Mouse (Mus musculus): Measurements from ENCODE around the gene Itpkc. TPM values are rescaled to one million over a fixed set of nuclear protein-coding genes. Genes with fewer than 3 reads are reported as not detected.
A peak's percentile ranks its signal among the peaks of the same experiment; 100 is the strongest.

Itpkc gene
- polyA plus RNA-seq, 1 experiment = 12.4 TPM

DNA sequence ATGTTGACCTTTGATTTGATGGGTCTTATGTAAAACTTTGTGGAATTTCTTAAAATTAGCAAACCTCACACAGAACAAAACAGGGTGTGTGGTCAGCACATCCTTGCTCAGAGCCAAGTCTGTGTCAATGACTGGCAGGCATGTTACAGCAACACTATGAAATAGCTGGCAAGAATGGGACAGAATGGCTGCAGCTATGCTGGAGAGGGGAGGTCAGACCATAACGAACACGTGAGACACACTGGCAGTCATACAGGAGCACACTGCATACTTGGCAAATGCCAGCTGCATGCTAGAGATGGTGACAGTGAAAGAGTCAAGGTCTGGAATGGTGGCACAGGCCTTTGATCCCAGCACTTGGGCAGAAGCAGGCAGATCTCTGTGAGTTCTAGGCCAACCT is 7.3 kb upstream of the Itpkc start:
- no peak for TF ChIP-seq POLR2A (IDR thresholded peaks at IDR 0.05; ENCODE audit: borderline replicate concordance, insufficient read depth, low read length)
- TF ChIP-seq CTCF (IDR thresholded peaks at IDR 0.05; ENCODE audit: borderline replicate concordance, insufficient read depth, low read depth, low read length) = no peak
- no peak for DNase-seq
- WGBS = 37% methylated on average over 2 of the region's 2 CpGs

DNA sequence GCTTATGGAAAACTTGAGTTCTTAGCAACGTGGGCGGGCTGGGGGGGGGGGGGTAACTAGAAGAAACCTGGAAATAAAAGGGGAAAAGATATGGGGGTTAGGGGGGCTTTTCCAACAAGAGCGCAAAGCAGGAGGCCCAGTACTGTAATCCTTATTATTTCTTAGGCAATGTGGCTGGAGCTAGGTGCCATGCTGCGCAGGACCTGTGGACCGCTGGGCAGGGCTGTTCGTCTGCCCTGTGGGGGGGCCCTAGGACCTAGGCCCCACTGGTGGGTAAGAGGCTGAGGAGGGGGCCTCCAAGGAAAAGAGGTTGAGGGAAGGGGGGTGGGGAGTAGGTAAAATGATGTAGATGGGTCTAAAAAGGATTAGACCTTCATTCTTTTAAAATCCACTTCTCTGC is 4.8 kb upstream of the Itpkc start:
- no peaks in the 10 kb centered on the region for H3K27me3 ChIP-seq (ENCODE audit: control insufficient read depth, insufficient read depth, low read length)
- H3K4me3 ChIP-seq (replicated peaks; ENCODE audit: insufficient read depth, low read depth, low read length) = peak overlapping the region; percentile 90
- H3K4me1 ChIP-seq (ENCODE audit: control insufficient read depth, insufficient read depth, low read length) = peaks cover 4% of the 10 kb centered on the region
- H3K27ac ChIP-seq (ENCODE audit: insufficient read depth, low read length) = no peak overlapping the region
- 0% methylated on average over 6 of the region's 6 CpGs for WGBS
- DNase-seq = no peak
- TF ChIP-seq POLR2A (IDR thresholded peaks at IDR 0.05; ENCODE audit: borderline replicate concordance, insufficient read depth, low read length) (no peak), CTCF (IDR thresholded peaks at IDR 0.05; ENCODE audit: borderline replicate concordance, insufficient read depth, low read depth, low read length) (no peak)

More for the DNA sequence above, 7.3 kb upstream of the Itpkc start:
- Histone ChIP-seq H3K27me3 (ENCODE audit: control insufficient read depth, insufficient read depth, low read length) (no peaks in the 10 kb centered on the region), H3K4me1 (ENCODE audit: control insufficient read depth, insufficient read depth, low read length) (peaks cover 4% of the 10 kb centered on the region), H3K4me3 (replicated peaks; ENCODE audit: insufficient read depth, low read depth, low read length) (no peak overlapping the region), H3K27ac (ENCODE audit: insufficient read depth, low read length) (no peak overlapping the region)

DNA sequence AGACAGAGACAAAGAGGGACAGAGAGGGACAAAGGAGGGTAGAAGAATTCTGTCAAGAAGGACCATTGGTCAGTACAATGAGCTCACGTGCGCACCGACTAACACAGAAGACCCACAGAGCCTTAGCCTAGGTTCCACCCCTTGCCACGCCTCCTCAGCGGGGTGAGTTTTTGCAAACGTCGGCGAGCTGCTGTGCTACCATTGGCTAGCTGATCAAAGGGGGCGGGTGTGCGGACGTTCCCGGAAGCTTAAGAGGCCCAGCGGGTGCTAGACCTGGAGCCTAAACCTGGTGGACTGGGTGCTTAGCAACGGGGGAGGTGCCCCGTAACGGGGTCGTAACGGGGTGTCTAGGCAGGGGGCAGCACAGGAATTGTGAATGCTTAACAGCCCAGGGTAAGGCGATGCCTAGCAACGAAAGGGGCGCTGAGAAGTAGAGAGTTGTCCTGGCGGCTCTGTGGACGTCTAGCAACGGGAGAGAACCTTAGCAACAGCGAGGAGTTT is 4.4 kb upstream of the Itpkc start, which contains the start of gene Coq8b:
Gene Coq8b, plus strand, starts transcription at position 243 of the 501 bp plus-strand sequence.
- Histone ChIP-seq H3K27me3 (ENCODE audit: control insufficient read depth, insufficient read depth, low read length) (no peaks in the 10 kb centered on the region), H3K27ac (ENCODE audit: insufficient read depth, low read length) (no peak within 1 kb of the TSS), H3K4me3 (replicated peaks; ENCODE audit: insufficient read depth, low read depth, low read length) (peak within 1 kb of the TSS; percentile 90), H3K4me1 (ENCODE audit: control insufficient read depth, insufficient read depth, low read length) (peaks cover 4% of the 10 kb centered on the region)
- peak; percentile 89 to 92 for DNase-seq
- WGBS = under 1% methylated on average over 25 of the region's 25 CpGs
- TF ChIP-seq CTCF (IDR thresholded peaks at IDR 0.05; ENCODE audit: borderline replicate concordance, insufficient read depth, low read depth, low read length) (no peak), POLR2A (IDR thresholded peaks at IDR 0.05; ENCODE audit: borderline replicate concordance, insufficient read depth, low read length) (peak; percentile 29; the same call in 1 of the 2 replicates)

DNA sequence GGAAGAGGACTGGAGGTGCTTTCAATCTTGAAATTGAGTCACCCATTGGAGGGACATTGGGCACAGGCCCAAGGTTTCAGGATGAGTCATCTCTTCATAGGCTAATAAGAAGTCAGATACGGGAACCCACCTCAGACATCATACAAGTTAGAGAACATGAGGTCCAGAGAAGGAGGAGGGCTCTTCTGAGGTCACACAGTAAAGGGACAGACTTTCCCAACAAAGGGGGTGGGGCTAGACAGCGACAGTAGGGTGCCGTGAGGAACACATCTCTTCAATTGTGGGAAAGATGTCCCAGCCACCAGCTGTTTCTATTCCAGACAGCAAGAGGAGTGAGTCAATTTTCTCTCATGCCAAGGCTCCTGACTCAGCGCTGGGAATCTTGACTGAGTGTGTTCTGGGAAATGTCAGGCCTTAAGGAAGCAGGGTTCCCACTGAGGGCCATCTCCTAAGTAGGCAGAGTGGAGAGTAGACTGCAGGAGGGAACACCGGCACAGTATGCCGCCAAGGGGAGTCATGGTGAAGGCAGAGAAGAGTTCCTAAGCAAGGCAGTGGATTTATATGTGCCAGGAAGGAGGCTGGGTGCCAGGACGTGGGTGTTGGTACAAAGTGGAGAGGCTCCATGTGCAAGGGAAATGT is 3.4 kb upstream of the Itpkc start:
- H3K4me1 ChIP-seq (ENCODE audit: control insufficient read depth, insufficient read depth, low read length) = peaks cover 4% of the 10 kb centered on the region
- H3K27me3 ChIP-seq (ENCODE audit: control insufficient read depth, insufficient read depth, low read length) = no peaks in the 10 kb centered on the region
- no peak for TF ChIP-seq CTCF (IDR thresholded peaks at IDR 0.05; ENCODE audit: borderline replicate concordance, insufficient read depth, low read depth, low read length)
- no peak for TF ChIP-seq POLR2A (IDR thresholded peaks at IDR 0.05; ENCODE audit: borderline replicate concordance, insufficient read depth, low read length)
- H3K4me3 ChIP-seq (replicated peaks; ENCODE audit: insufficient read depth, low read depth, low read length) = no peak overlapping the region
- 40% methylated on average over 7 of the region's 7 CpGs for WGBS
- peak in 1 of 2 experiments; percentile 51 for DNase-seq
- H3K27ac ChIP-seq (ENCODE audit: insufficient read depth, low read length) = no peak overlapping the region

DNA sequence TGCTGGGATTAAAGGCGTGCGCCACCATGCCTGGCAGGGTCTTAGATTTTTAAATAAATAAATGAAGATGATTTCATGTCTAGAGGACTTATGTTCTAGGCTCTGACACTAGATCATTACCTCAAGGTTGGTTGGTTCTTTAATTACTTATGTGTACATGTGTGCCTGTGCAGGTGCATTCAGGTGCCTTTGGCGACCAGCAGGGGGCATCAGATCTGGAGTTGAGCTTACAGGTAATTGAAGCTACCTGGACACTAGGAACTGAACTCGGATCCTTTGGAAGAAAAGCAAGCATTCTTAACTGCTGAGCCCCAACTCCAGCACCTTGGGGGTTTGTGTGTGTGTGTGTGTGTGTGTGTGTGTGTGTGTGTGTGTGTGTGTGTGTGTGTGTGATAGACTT is 2.3 kb upstream of the Itpkc start:
- Histone ChIP-seq H3K27me3 (ENCODE audit: control insufficient read depth, insufficient read depth, low read length) (no peaks in the 10 kb centered on the region), H3K4me1 (ENCODE audit: control insufficient read depth, insufficient read depth, low read length) (peaks cover 4% of the 10 kb centered on the region), H3K4me3 (replicated peaks; ENCODE audit: insufficient read depth, low read depth, low read length) (no peak overlapping the region), H3K27ac (ENCODE audit: insufficient read depth, low read length) (no peak overlapping the region)
- no peak for DNase-seq
- TF ChIP-seq CTCF (IDR thresholded peaks at IDR 0.05; ENCODE audit: borderline replicate concordance, insufficient read depth, low read depth, low read length) (peak; percentile 31; the same call in 1 of the 2 replicates), POLR2A (IDR thresholded peaks at IDR 0.05; ENCODE audit: borderline replicate concordance, insufficient read depth, low read length) (no peak)
- 74% methylated on average over 4 of the region's 4 CpGs for WGBS

DNA sequence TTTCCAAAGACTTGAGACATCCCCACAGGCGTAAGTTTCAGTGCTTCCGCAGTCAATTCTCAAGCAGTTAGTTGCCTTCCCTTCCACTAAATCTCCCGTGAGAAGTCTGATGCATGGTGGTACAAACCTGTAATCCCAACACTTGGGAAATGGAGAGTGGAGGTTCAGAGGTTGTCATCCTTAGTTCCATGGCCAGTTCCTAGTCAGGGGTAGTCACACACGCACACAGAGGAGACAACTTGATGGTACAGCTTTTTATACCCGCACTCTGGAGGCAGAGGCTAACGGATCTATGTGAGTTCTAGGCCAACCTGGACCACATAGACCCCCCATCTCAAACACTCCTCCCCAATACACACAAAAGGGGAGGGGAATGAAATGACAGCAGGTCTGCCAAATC is 404 bp upstream of the Itpkc start:
- Histone ChIP-seq H3K27ac (ENCODE audit: insufficient read depth, low read length) (peak overlapping the region; percentile 27; the same call in 1 of the 2 replicates), H3K4me1 (ENCODE audit: control insufficient read depth, insufficient read depth, low read length) (peaks cover 14% of the 10 kb centered on the region), H3K4me3 (replicated peaks; ENCODE audit: insufficient read depth, low read depth, low read length) (peak overlapping the region; percentile 60), H3K27me3 (ENCODE audit: control insufficient read depth, insufficient read depth, low read length) (no peaks in the 10 kb centered on the region)
- DNase-seq = no peak
- TF ChIP-seq POLR2A (IDR thresholded peaks at IDR 0.05; ENCODE audit: borderline replicate concordance, insufficient read depth, low read length) (no peak), CTCF (IDR thresholded peaks at IDR 0.05; ENCODE audit: borderline replicate concordance, insufficient read depth, low read depth, low read length) (no peak)
- WGBS = 8% methylated on average over 6 of the region's 6 CpGs

DNA sequence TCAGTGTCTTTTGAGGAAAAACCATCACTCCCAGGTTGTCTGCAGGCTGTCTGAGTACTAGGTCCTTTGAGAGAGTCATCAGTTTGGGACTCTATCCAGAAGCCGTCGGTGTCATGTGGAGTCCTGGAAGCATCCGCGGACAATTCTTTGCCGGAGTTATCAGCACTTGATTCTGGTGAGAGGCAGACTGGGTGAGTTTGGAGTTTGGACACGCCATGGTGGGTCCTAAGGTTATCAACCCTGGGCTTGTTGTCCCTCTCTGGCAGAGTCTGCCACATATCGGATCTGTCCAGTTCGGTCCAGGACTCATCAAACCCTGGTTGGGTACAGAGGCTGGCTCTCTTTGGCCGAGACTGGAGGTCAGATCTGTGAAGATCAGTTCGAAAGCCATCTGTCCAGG is 785 bp downstream of the Itpkc start:
- Histone ChIP-seq H3K27ac (ENCODE audit: insufficient read depth, low read length) (peak overlapping the region; percentile 65), H3K4me1 (ENCODE audit: control insufficient read depth, insufficient read depth, low read length) (peaks cover 14% of the 10 kb centered on the region), H3K4me3 (replicated peaks; ENCODE audit: insufficient read depth, low read depth, low read length) (peak overlapping the region; percentile 60), H3K27me3 (ENCODE audit: control insufficient read depth, insufficient read depth, low read length) (no peaks in the 10 kb centered on the region)
- DNase-seq = peak; percentile 67 to 76
- 2% methylated on average over 10 of the region's 10 CpGs for WGBS
- TF ChIP-seq CTCF (IDR thresholded peaks at IDR 0.05; ENCODE audit: borderline replicate concordance, insufficient read depth, low read depth, low read length) (no peak), POLR2A (IDR thresholded peaks at IDR 0.05; ENCODE audit: borderline replicate concordance, insufficient read depth, low read length) (no peak)

DNA sequence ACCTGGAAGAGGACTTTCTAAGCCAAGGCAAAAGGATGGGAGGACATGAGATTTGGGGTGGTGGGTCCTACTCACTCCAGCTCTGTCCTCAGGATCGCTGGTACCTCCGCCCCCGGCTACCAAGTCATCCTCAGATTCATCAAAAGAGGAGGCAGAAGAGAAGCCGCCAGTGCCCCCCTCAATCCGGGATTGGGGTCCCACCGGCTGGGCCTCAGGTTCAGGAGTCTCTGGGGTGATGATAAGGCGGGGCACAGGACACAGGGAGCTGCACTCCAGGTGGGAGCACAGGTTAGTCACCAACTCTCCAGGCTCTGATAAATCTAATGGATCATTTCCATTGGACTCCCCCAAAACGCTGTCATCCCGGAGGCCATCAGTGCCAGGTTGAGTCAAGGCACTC is 1.2 kb downstream of the Itpkc start:
- peak overlapping the region; percentile 65 for H3K27ac ChIP-seq (ENCODE audit: insufficient read depth, low read length)

More for the DNA sequence above, 1.2 kb downstream of the Itpkc start:
- H3K4me3 ChIP-seq (replicated peaks; ENCODE audit: insufficient read depth, low read depth, low read length) = peak overlapping the region; percentile 60
- DNase-seq = peak in 1 of 2 experiments; percentile 43
- H3K4me1 ChIP-seq (ENCODE audit: control insufficient read depth, insufficient read depth, low read length) = peaks cover 14% of the 10 kb centered on the region
- WGBS = 9% methylated on average over 9 of the region's 9 CpGs
- TF ChIP-seq POLR2A (IDR thresholded peaks at IDR 0.05; ENCODE audit: borderline replicate concordance, insufficient read depth, low read length) (no peak), CTCF (IDR thresholded peaks at IDR 0.05; ENCODE audit: borderline replicate concordance, insufficient read depth, low read depth, low read length) (no peak)
- H3K27me3 ChIP-seq (ENCODE audit: control insufficient read depth, insufficient read depth, low read length) = no peaks in the 10 kb centered on the region
